Mouse (Mus musculus): ENCODE data around the gene Gli2.
A peak's percentile ranks its signal among the peaks of the same experiment; 100 is the strongest.

Gli2 gene

DNA sequence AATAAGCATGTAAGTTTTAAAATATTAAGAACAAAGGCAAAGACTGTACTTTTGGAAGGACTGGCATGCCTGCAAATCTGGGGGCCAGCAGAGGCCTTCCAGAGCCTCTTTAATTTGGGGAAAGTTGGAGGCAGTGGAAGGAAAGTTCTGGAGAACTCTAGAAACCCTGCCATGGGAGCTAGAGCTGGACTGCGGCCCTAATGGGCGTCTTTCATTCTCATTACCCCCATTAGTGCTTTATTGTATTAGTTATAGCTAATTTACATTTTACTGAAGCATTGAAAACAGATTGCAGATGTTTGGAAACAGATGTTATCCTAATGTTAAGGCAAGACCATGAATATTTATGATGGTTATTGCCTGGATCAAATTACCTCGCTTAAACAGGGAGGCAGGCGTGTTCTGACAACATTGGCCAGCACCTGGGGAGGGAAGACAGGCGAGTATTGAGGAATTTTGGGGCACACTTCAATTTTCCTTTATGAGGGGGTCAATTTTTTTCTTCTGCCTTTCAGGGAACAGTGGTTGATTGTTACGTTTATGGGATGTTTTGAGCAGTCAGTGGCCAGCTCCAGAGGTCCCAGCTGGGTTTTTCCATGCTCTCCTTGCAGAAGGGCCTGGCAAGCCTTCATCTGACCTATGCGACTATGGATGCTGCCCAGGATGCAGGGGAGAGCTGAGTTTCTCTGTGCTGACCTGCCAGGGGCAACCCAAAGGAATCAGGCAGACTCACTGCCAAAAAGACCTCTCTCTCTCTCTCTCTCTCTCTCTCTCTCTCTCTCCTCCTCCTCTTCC lies 253.9 kb downstream of the Gli2 start:
- no peak for ATAC-seq (ENCODE audit: low TSS enrichment)

DNA sequence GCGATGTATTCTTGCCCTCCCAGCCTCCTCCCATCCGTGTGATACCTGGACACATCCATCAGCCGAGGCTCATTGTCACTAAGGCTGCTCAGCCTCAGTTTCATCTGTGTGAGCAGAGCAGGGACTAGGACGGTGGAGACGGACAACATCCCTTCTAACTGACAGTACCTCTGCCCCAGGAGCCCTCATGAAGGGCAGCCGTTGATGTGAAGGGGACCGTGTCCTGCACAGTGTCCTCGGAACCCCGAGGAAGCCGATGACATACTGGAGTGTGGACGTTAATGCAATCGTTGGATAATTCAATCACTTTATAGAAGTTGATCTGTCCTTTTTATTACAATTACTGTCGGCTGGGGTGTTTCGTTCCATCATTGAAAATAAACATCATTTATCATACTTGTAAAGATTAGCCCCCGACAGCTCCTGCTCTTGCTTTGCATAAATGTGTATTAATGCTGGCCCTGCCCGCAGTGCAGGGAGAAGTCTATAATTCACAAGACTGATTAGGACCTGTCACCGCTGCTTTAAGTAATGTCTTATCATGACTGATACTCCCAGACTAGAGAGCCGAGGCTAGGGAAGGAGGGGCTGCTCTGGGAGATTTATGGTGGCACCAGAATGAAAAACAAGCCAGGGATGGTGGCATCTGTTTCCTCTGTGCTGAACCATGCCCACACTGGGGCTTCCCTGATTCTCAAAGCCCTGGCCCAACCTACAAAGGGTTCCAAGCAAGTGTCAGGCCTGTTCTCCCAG lies 257.8 kb downstream of the Gli2 start:
- ATAC-seq (ENCODE audit: low TSS enrichment), result no peak

- ATAC-seq (ENCODE audit: low TSS enrichment), result no peak
Measured at GRCm38 (mm10) chr1:118789871-118790270, 263.5 kb downstream of the Gli2 start.

GRCm38 (mm10) chr1:118789468-118789867 lies 264.0 kb downstream of the Gli2 start:
- no peak for ATAC-seq (ENCODE audit: low TSS enrichment)

- ATAC-seq (ENCODE audit: low TSS enrichment), result peak; percentile 73
Measured at GRCm38 (mm10) chr1:118788813-118789212, 264.6 kb downstream of the Gli2 start.

DNA sequence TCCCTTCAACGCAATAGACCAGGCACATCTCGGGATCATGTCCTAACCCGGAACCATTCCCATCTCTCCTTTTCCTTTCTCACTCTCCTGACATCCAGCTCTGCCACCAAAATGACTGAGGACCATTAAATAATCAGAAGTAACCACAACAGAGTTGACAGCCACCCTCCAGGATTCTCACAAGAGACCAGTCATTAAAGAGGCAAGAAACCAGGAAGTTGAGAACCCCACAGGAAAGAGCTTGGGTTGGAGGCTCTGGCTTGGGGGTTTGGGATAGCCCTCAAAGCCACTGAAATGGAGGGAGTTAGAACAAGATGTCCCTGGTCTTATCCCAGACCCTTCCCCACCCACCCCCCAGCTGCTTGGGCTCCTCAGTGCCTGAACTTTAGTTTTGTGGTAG lies 265.9 kb downstream of the Gli2 start:
- no peak for ATAC-seq (ENCODE audit: low TSS enrichment)

Data from frontal cortex, adult (tissue).